Mouse (Mus musculus) urinary bladder, postnatal 4 days (tissue): Measurements from ENCODE around the gene Mfsd5.
A peak's percentile ranks its signal among the peaks of the same experiment; 100 is the strongest.

Experiments used
- DNase-seq, 2 experiments: peaks; one replicate each; pipeline ENCODE4 v3.0.0; 2021 to 2022; ENCODE audit warnings: low spot score in 2 of 2

The Mfsd5 gene

GRCm38 (mm10) chr15:102279783-102280520 lies 698 bp downstream of the Mfsd5 start:
- DNase-seq = no peak

DNA sequence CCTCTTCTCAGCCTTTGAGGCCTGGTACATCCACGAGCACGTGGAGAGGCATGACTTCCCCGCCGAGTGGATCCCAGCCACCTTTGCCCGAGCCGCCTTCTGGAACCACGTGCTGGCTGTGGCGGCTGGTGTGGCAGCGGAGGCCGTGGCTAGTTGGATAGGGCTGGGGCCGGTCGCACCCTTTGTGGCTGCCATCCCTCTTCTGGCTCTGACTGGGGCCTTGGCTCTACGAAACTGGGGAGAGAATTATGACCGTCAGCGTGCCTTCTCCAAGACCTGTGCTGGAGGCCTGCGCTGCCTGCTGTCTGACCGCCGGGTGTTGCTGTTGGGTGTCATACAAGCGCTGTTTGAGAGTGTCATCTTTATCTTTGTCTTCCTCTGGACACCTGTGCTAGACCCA lies 1.4 kb downstream of the Mfsd5 start:
- DNase-seq = no peak

DNA sequence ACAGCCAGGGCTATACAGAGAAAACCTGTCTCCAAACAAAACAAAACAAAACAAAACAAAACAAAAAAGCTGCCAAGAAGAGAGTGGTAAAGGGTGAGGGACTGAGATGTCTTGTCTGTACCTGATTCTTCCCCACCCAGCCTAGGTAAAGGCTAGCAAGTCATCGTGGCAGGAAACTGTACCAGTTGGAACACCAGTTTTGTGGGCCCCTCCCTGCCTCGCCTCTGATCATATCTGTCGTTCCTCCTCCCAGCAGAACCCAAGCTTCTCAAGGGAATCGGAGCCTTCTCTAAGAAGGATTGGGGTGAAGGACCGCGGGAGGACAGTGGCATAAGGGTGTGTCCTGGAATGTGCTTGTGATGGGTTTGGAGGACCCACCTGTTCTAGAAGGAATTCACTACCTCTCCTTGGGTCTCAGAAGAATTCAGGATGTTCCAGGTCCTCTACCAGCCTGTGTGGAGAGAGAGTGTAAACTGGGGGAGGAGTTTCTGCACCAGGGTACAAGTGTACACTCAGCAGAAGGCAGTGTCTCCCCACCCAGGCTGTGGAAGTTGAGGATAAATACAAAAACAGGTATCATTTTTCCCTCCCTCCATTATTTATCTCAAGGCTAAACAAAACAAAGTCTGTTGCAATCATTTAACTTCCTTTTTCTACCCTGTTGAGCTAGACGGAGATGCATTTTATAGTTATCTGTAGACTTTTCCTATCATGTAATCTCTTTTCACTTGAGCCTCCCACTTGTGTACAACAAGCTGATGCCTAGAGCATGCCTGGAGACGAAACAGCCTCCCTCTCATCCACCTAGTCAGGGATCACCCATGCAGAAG lies 3.4 kb downstream of the Mfsd5 start:
- no peak for DNase-seq

DNA sequence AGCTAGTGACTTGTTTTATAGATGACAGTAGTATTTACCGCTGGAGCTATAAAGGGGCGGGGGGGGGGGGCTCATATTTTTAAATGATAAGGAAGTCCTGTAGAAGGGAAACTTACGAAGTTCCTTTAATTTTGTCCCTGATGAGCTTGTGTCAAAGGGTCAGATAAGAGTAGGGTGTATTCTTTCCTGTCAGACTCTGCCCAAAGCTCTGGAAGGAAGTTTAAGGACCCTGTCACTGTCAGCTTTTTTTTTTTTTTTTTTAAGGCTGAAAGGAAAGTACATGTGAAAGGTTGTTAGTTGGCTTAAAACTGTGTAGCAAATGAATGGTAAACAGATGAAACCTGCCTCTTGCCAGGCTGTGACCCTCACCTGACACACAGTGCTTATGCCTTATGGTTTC lies 4.4 kb downstream of the Mfsd5 start:
- no peak for DNase-seq

- no peak for DNase-seq
These were observed 8.1 kb downstream of the Mfsd5 start for GRCm38 (mm10) chr15:102287395-102287794.

DNA sequence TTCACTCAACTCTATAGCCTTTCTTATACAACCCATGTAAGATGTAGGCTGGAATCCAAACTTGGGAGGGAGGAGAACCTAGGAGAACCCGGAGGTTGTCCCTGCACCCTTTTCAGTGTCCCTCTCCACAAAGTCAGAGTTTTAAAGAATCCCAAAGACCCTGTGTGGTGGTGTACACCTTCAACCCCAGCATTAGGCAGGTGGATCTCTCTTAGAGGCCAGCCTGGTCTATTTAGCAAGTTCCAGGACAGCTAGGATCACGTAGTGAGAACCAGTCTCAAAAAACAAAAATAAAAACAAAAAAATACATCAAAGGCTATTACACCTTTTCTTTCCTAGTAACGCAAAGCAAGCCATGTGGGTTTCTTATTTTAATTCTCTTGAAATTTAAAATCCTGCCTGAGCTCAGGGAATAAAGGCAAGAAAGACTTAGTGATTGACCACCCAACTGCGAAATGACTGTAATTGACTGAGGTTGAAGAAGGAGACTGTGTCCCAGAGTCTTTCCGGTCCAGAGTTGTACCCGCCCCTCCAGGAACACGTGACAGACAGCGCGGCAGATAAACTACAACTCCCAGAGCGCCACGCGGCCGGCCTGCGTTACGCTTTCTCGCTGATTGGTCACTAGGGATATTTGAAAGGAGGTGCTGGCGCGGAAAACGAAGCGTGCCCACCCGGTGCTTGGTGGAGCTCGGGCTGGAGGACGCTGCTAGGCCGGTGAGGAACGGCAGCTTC lies 16.5 kb downstream of the Mfsd5 start, which contains the start of gene Espl1:
Gene Espl1, plus strand, starts transcription at position 634 of the 735 bp plus-strand sequence.
- peak; percentile 85 to 94 for DNase-seq

DNA sequence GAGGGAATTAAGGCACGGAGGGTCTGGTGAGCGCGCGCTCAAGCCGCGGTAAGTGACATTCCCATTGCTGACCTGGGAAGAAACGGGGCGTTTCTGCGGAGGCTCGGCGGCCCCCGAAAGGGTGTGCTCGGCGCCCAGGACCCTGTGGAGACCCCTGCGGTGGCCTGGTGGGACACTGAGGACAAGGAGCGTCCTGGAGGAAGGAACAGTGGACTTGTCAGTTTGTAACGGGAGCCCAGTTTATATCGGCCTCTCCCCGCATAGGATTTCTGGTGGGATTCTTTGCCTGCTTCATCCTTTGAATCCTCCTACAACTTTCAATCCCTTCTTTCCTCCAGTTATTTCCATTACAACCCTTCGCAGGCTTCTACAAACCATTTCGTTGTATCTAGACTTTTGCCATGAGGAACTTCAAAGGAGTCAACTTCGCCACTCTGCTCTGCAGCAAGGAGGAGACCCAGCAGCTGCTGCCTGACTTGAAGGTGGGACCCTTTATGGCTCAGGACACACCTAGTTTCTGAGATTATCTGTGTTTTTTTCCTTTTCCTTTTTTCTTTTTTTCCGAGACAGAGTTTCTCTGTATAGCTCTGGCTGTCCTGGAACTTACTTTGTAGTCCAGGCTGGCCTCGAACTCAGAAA lies 17.2 kb downstream of the Mfsd5 start:
- DNase-seq = no peak

GRCm38 (mm10) chr15:102302542-102302941 lies 23.3 kb downstream of the Mfsd5 start:
- no peak for DNase-seq

DNA sequence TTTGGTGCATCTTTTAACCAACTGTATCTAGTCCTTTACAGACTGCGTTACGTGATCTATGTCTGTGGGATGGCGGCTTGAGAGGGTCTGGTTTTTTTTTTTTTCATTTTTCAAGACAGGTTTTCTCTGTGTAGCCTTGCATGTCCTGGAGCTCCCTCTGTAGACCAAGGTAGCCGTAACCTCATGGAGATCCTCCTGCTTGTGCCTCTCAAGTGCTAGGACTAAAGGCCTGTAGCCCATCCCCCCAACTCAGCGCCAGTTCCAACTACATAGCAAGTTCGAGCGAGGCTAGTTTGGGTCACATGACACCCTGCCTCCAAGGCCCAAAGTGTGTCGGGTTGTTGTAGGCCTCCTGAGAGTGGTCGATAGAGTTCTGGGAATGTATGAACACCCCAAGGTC lies 29.5 kb downstream of the Mfsd5 start:
- DNase-seq = no peak

- peak in 1 of 2 experiments; percentile 59 for DNase-seq
These were observed 31.0 kb downstream of the Mfsd5 start for GRCm38 (mm10) chr15:102310074-102310845.

- DNase-seq = no peak
These were observed 32.2 kb downstream of the Mfsd5 start for GRCm38 (mm10) chr15:102311489-102311888.

- DNase-seq = no peak
These were observed 36.0 kb downstream of the Mfsd5 start for GRCm38 (mm10) chr15:102315292-102315691.

- DNase-seq = no peak
These were observed 37.0 kb downstream of the Mfsd5 start for GRCm38 (mm10) chr15:102316263-102316662.

GRCm38 (mm10) chr15:102324654-102325473 lies 45.6 kb downstream of the Mfsd5 start:
- no peak for DNase-seq

DNA sequence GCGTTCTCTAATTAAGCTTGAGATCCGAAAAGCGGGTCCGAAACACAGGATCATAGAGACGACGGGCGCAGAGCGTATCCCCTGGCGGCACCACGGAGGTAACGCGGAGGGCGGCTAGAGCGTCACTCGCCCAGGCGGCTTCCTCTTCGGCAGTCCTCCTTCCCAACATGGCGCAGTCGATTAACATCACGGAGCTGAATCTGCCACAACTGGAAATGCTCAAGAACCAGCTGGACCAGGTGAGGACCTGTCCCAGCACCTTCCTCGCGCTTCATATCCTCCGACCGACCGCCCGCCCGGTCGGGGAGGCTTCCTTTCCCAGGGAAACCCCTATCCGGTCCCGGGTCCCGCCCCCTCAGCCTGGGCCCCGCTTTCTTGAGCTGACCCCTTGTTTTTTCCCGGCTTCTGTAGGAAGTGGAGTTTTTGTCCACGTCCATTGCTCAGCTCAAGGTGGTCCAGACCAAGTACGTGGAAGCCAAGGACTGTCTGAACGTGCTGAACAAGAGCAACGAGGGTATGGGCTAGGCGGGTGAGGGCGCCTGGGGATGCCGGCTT lies 46.8 kb downstream of the Mfsd5 start, which contains the start of gene Pfdn5:
Gene Pfdn5, plus strand, starts transcription at position 95 of the 555 bp plus-strand sequence.
- DNase-seq = peak; percentile 77 to 81

- DNase-seq = no peak
These were observed 47.6 kb downstream of the Mfsd5 start for GRCm38 (mm10) chr15:102326892-102327291.
